Mouse (Mus musculus) pancreas, adult 10 weeks (tissue): ENCODE data around the gene Ghrh. TPM values are rescaled to one million over a fixed set of nuclear protein-coding genes. Genes with fewer than 3 reads are reported as not detected.

Experiments used
- polyA plus RNA-seq: library from polyadenylated mRNA; stranded (reverse); fragments of 350-450 nt; fragmentation: Illumina TruSeq; extraction: RNeasy Lipid Tissue Mini Kit (QIAGEN cat#74804); gene quantifications from one replicate; pipeline ENCODE4 v1.2.3, GENCODE M21; 2015; ENCODE audit warnings: low read depth, low replicate concordance; ENCODE audit not compliant: insufficient read depth

The Ghrh gene
- polyA plus RNA-seq: not detected

GRCm38 (mm10) chr2:157347361-157348159 lies at the start of gene Ghrh:
TSS of gene Ghrh (minus strand) at chr2:157347506.

GRCm38 (mm10) chr2:157367184-157367893 lies 20.0 kb upstream of the Ghrh start, which contains the start of gene Manbal:
TSS of gene Manbal (plus strand) at chr2:157367594.

Other genes with a start within 250 kb of the Ghrh start
- gene Samhd1, start 212.2 kb downstream of the Ghrh start, polyA plus RNA-seq: 11.8 TPM
- gene Rbl1, start 143.0 kb downstream of the Ghrh start, polyA plus RNA-seq: 1.6 TPM
- 77.6 TPM for gene Rpn2, start 68.5 kb downstream of the Ghrh start, polyA plus RNA-seq
- not detected for gene Mroh8, start 68.0 kb downstream of the Ghrh start, polyA plus RNA-seq
- 9.7 TPM for gene Manbal, start 20.1 kb upstream of the Ghrh start, polyA plus RNA-seq
- 5.9 TPM for gene Src, start 70.9 kb upstream of the Ghrh start, polyA plus RNA-seq
- 7.0 TPM for gene Nnat, start 212.6 kb upstream of the Ghrh start, polyA plus RNA-seq
- gene Blcap, start 223.8 kb upstream of the Ghrh start, polyA plus RNA-seq: 13.6 TPM